Mouse (Mus musculus) CD4-positive, CD25-positive, alpha-beta regulatory T cell, adult 4 months (primary cell): ENCODE data around the gene Epb41. TPM values are rescaled to one million over a fixed set of nuclear protein-coding genes. Genes with fewer than 3 reads are reported as not detected.

Source experiments
- ATAC-seq: one replicate; pipeline ENCODE4 v1.8.0; 2017
- polyA plus RNA-seq, 2 experiments: library from polyadenylated mRNA; unstranded; fragments of 100-300 nt; shearing (Covaris generic); gene quantifications; one replicate each; pipeline ENCODE4 v1.2.1; 2017

Epb41 gene
- polyA plus RNA-seq, 2 experiments from 2014 or later, result 32.3 to 35.4 TPM

DNA sequence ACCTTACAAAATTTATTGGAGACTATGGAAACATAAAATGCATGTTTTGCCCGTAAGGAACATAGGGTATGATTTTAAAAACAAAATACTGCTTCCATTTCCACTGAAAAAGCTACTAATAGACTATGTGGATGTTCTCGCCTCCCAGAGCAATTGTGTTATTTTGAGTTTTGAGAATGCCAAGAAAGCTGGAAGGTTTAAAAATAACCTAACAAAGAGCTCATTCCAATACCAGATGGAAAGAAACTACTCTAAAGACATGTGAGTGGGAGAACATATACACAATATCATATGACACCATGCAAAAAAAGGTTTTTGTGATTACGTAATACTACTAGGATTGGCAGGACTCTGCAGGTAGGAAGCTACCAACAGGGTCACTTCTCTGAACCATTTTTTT lies 31.4 kb downstream of the Epb41 start:
- no peak for ATAC-seq

DNA sequence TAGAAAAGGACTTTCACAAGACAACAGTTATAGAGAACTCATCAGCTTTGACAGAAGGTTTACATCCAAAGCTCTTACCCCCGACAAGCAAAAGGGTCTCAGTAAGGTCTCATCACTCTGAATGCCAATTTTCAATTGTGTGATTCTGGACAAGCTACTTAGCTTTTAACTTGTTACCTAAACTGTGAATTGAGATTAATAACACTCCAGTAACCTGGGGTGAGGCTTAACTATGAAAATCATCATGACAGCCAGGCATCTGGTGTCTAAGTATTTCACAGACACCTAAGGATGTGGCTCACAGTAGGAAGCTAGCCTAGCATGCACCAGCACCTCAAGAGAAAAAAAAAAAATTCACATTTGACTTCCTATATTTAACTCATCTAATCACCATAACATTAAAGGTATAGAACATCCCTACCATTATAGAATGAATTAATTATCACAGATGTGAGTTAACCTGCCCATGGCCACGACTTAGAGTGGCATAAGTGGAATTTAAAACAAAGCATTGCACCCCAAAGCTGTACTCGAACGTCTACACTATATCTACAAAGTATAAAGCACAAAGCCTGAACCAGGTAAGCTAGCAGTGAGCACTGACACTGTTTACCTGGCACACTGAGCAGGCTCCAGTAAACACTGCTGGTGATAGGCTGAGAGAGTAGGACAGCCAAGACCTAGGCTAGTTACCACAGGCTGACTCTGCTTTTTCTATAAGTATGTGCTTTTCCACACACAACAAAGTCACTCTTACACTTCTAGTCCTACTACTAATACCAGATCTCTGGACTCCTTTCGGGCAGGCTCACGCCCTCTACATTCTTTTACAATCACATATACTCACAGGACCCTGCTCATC lies 33.4 kb downstream of the Epb41 start:
- ATAC-seq, result peak; percentile 24

DNA sequence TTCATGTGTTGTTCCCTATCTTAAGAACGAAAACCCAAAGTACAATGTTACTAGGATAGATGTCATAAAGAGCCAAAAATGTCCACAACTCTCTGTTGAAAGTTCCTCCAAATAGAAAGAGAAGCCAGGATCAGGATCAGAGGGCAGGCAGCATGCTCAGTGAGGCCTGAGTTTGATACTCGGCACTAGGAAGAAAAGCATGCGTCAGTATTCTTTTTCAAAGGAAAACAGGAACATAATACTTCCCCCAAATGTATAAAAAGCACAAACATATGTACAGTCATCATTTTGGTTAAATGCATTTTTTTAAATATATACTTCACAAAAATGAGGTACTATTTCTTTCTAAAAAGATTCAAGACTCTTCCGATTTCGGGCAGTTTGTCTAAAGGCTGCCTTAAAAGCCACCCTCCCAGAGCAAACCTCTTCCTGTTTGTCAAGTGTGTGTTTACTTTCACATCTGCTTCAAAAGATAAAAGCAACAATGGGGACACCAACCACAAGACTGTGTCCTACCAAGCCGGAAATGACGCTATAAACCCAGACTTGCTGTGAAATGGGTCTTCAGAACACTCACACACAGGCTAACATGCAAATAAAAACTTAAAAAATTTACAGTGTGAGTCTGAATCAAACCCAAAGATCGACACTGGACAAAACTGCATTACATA lies 35.0 kb downstream of the Epb41 start:
- ATAC-seq, result peak; percentile 87

DNA sequence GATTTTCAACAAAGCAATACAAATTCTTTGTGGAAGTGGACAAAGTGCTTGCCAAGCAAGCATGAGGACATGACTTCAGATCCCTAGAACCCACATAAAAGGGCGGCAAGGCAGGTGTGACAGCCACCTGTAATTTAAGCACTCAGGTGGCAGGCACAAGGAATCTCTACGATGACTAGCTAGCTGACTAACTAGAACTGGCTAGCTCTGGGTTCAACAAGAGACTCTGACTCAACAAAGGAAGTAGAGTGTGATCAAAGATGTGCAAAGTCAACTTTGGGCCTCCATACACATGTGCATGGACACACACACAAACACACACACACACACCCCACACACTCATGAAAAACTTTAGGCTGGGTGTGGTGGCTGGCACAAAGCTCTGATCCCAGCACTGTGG lies 35.6 kb downstream of the Epb41 start:
- no peak for ATAC-seq

DNA sequence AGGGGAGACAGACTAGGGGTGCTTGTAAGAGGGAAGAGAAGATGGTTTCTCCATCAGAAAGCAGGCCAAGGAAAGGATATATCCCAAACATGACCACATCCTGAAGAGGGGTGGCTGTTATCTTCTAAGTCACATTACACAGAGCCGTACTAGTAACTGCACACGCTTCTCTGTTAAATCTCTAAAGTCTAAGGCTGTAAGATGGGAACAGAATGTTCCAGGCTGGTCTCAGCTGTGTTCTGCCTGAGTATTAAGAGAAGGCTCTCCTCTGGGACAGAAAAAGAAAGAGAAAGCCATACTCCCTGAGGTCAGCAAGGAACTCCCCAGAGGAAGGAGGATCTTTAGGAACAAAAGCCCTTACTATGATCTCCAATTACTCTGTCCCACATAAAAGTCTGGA lies 36.3 kb downstream of the Epb41 start:
- ATAC-seq, result no peak

DNA sequence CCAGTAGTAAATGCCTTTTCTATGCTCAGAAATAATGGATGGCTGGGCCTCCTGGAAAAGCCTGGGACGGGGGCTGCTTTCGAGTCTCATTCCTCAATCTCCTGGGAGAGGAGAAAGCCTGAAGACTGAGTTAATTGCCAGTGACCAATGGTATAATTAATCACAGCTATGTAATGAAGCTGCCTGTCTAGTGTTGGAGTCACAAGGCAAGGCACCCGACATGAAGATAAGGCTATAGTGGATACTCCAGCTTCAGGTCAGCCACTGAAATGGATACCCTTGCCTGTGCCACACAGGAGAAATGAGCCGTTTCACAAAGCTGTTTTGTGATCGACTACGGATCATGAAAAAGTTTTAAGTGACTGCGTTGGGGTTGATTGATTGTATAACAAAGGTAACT lies 37.1 kb downstream of the Epb41 start:
- no peak for ATAC-seq

DNA sequence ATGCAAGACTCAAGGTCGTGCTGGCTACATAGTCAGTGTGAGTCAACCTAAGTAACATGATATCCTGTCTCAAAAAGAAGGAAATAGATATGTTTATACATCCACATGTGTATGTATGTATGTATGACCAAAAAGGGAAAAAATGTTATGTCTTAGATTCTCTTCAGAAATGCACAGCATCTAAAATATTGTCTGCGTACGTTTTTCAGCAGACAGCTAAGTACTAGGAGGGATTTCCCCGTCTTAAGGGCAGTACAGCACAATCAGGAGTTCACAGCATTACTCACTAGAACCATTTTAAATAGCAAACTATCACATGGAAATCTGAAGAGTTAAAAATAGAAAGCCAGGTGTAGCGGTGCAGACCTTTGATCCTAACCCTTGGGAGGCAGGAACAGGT lies 38.0 kb downstream of the Epb41 start:
- peak; percentile 58 for ATAC-seq

DNA sequence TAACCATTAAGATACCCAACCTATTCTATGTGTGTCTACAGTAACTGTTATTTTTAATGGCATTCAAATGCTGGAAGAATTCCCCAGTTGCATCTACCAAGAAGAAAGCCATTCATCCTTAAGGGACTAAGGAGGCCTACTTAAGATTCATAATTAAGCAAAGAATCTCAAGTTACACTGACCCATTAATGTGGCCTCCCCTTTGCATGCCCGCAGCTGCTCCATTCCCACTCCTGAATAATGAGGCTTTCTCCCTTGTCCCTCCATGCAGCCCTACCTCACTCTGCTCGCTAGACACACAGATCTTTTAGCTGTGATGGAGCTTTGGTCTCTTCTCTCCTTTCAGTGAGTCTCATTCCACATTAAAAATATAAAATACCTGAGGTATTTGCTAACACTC lies 40.9 kb downstream of the Epb41 start:
- no peak for ATAC-seq

DNA sequence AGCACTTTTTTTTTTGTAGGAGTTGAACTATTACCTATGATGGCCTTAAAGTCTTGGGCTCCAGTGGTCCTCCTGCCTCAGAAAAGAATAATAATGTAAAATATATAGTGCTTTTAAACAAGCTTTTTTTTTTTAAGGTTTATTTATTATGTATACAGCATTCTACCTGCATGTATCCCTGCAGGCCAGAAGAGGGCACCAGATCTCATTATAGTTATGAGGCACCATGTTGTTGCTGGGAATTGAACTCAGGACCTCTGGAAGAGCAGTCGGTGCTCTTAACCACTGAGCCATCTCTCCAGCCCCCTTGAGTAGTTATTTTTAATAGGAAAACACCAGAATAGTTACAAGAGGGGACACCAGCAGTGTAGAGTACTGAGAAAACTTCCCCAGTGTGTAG lies 41.9 kb downstream of the Epb41 start:
- no peak for ATAC-seq

DNA sequence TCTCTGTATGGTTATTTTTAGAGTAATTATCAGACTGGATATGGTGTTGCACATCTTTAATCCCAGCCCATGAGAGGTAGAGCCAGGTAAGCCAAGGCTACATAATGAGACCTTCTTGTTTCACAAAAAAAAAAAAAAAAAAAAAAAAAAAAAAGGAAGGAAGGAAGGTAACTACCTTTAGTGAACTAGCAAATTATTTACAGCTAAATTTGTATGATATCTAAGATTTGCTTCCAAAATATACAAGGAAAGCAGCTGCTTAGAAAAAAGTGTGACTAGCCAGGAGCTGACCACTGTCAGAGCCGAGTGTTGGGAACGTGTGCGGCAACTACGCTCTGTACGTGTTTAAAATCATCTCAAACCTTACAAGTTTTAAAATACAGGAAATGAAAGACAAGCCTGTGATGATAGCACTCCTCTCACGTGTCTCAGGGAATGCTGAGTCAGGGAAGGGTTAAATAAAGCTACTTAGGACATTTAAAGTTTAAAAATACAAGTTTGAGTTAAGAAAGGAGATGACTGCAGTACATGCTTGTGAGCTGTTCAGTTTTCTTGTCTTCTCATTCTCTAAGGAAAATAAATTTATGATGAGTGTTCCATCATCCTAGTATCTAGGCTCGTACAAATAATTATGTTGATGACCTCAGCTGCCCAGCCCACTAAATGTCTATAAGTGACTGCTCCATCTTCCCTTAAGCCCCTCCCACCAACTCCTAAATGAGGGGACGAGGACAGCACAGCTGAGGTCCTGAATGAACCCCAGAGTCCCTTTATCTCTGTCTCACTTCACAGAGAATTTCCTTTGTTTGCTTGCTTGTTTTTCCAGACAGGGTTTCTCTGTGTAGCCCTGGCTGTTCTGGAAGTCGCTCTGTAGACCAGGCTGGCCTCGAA lies 45.0 kb downstream of the Epb41 start:
- ATAC-seq, result no peak

DNA sequence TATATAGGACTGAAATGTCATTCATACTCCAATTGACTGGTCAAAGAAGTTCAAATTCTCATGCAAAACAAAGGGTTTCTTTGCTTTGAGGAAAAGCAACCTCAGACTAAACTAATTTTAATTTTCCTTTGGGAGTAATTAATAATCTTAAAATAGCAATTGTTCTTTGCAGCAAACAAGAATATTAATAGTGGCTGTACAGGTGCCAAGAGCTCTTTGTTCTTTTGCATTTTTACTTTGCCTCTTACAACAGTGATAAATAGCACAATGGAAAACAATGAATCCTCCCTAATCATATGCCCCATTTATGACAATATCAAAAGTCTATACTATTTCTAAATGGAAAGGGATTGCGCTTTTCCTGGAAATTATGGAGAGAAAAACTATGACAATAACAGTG lies 47.3 kb downstream of the Epb41 start:
- ATAC-seq, result no peak

DNA sequence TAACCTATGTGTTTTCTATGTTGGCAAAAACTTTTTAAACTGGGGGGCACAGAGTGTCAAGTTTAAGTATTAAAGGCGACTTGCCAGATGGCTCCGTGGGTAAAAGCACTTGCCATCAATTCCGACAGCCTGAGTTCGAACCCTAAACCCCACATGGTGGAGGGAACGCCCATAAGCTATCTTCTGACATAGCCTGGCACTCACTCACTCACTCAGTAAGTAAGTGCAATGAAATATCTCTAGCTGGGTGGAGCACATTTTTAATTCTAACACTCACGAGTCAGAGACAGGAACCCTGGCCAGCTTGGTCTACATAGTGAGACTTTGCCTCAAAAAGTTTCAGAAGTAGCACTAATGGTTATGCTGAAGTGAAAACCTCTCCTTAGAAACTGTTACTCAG lies 48.0 kb downstream of the Epb41 start:
- ATAC-seq, result no peak

DNA sequence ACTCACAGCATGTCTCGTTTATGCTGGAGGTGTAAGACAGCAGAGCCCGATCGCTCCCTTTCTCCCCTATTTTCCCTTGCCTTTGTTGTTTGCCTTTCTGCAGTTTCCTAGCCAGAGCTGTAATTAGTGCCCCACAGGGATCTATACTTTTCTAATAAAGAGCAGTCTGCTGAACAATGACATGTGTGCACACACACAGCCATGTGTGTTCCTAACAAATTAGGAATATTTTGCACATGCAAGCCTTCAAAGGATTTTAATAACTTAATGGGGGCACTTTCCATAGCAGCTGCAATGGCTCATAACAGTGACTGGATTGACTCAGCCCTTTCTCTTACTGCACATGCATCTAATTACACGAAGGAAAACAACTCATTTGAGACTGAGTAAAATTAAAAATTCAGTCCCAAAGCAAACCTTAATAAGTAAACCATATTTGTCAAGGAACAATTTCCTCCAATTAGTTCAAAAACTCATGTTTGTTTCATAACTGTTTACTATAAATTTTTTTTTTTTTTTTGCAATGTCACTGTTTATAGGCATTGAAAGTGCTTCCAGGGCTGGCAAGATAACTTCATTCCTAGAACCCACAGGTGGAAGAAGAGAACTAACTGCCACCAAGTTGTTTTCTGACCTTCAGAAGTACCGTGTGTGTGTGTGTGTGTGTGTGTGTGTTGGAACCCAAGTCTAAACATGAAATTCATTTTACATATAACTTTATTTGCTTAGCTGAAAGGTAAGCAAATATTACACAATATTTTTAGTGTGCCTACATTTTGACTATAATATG lies 49.2 kb downstream of the Epb41 start:
- no peak for ATAC-seq

DNA sequence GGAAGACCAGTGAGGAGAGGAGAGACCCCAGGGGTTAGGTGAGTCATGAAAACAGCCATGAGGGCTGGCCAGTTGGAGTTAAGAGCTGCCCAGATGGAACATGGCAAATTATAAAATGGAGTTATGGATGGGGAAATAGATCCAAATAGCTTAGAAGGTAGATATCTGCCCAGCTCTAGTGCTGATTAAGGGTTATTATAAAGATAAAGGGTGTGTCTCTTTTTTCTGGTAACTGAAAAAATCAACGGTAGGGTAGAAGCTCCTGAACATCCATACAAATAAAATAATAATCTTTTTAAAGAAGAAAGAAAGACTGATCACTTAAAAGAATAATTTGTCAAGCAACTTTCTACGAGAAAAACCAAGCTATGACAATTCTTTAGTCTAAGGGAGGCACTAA lies 49.9 kb downstream of the Epb41 start:
- no peak for ATAC-seq

DNA sequence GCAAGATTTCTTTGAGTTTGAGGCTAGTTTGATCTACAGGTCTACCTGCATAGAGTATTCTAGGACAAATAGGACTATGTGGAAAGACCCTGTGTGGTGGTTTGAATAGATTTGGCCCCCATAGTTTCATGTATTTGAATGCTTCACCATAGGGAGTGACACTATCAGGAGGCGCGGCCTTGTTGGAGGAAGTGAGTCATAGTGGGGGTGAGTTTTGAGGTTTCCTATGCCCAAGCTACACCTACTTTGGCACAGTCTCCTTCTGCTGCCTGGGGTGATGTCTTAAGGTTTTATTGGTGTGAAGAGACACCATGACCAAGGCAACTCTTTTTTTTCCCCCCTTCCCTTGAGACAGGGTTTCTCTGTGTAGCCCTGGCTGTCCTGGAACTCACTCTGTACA lies 51.3 kb downstream of the Epb41 start:
- ATAC-seq, result no peak

DNA sequence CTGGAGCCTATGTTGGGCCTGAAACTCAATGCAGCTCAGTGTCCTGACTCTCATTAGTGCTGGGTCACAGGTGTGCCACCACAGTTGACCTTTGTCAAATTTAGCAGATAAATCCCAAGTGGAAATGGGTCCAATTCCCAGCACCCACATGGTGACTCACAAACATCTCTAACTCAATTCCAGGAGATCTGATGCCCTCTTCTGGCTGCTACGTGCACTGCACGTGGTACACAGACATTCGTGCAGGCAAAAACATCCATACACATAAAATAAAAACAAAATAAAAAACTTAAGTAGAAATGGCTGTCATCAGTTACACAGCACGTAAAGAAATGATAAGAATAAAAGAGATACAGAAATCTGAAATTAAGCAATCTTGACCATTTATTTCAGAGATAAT lies 52.5 kb downstream of the Epb41 start:
- no peak for ATAC-seq

DNA sequence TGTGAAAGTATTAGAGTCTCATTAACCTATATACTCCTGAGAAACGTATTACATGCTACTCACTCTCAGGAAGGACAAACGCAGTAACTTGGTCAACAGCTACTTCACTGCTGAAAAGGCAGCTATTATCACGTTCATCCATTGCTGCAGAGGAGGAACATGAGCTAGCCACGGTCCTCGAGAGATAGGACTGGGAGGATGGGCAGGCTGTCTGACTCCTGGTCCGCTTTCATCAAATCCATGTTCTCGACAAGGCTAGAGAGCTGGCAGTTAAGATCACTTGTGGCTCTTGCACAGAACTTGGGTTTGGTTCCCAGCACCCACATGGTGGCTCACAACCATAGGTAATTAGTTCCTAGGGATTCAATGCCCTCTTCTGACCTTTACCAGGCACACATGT lies 53.2 kb downstream of the Epb41 start:
- ATAC-seq, result no peak

DNA sequence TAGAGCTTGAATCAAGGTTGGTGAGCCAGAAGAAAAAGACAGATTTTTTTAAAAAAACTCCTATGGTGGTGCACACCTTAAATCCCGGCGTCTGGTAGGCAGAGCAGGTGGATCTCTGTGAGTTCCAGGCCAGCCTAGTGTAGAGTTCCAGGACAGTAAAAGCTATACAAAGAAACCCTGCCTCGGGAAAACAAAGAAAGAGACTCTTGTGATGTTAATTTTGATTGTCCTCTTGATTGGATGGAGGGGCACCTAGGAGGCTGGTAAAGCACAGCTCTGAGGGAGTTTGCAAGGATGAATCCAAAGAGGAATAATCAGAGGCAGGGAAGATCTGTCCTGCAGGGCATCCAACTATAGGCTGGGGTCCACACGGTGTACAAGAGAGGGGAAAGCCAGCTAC lies 56.6 kb downstream of the Epb41 start:
- ATAC-seq, result no peak

DNA sequence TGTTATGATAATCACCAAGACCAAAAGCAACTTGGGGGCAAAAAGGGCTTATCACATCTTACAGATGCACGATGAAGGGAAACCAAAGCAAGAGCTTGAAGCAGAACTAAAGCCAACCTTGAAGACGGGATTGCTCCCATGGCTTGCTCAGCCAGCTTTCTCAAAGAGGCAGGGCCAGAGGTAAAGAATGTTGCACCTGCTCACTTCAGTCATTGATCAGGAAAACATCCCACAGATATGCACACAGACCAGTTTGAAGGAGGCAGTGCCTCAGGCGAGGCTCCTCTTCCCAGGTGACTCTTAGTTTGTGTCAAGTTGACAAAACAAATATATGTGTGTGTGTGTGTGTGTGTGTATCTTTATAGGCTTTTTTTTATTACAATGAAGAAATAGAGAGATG lies 59.7 kb downstream of the Epb41 start:
- no peak for ATAC-seq

DNA sequence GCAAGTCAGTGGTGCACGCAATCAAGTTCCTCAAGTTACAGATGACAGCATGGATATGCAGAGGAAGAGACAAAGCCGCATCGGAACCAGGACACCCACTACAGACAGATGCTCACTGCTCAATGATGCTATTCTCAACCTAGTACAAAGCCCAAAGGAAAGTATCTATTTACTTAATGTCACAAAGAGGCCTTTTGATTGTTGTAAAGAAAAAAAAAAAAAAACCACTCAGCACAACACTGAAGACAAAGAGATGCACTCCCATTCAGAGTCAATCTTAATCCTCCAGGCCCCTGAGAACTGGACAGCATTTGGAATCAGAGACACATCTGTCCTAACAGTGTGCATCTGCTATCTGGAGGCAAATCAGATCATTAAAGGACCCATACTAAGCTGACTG lies 63.5 kb downstream of the Epb41 start:
- ATAC-seq, result no peak

DNA sequence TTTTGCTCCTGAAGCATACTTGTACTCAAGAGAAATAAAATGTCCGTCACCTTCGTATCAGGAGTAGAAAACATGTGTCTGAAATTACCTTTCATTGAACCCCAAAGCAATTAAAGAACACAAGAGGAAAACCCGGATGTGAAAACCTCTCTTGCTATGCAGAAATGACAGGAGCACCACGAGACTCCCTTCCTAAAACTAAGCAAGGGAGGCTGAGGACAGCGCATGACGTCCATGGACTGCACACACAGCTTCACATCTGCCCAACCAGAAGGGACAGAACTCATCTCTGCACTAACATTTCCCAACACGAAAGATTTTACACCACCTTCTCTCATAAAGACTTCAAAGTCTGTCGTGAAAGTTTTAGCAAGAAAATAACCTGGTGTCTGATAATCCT lies 64.7 kb downstream of the Epb41 start:
- no peak for ATAC-seq

DNA sequence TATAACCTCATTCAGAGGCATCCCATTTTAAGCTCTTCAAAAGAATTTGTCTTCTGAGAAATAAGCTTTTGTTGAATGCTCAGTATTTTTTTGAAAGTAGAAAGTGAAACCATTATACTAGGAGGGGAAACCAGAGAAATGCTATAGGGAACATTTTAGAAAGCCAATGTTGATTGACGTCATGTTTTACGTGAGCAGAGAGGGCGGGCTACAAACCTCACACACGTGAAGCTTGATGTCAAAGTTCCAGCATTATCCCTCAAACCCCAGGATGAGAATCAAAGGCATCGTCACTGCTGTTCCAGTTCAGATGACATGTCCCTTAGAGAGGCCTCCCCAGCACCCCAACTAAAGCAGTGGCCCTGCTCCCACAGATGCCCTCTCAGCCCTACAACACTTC lies 66.9 kb downstream of the Epb41 start:
- ATAC-seq, result peak; percentile 96

DNA sequence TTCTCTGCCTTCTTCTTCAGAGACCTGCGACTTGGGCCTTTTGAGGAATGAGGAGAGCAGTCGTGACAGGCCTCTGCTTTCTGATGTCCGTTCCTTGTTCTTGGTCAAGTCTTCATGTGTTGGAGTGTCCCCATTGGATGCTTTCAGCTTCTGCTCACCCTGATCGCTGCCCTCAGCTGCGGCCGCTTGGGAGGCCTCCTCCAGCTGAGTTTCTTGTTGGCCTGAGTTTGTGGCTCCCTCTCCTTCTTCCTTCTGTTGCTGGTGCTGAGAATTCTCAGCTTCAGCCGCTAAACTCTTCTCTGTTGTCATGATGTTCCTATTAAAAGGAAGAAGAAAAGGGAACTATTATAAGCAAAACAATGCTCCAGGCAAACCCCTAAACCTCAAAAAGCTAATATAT lies 68.0 kb downstream of the Epb41 start:
- no peak for ATAC-seq
